Mouse (Mus musculus): ENCODE measurements around the gene Tmem246. TPM values are rescaled to one million over a fixed set of nuclear protein-coding genes. Genes with fewer than 3 reads are reported as not detected.
A peak's percentile ranks its signal among the peaks of the same experiment; 100 is the strongest.

Gene Tmem246
- polyA plus RNA-seq, 1 experiment: 2.2 TPM

GRCm38 (mm10) chr4:49572194-49572593, 25.5 kb downstream of the Tmem246 start:
- no peaks in the 10 kb centered on the region for H3K36me3 ChIP-seq (ENCODE audit: control insufficient read depth, insufficient read depth)
- no peak overlapping the region for H3K4me2 ChIP-seq (ENCODE audit: low read depth)
- H3K27me3 ChIP-seq (ENCODE audit: control insufficient read depth, insufficient read depth, insufficient read length): no peaks in the 10 kb centered on the region
- TF ChIP-seq POLR2A (IDR thresholded peaks at IDR 0.05; ENCODE audit: insufficient read length, low read depth) (no peak), TCF12 (IDR thresholded peaks at IDR 0.05; ENCODE audit: insufficient read depth, poor library complexity, severe bottlenecking) (no peak), POLR2AphosphoS2 (IDR thresholded peaks at IDR 0.05; ENCODE audit: insufficient read length, low read depth) (no peak), MYOG (IDR thresholded peaks at IDR 0.05; ENCODE audit: control insufficient read depth in 1 of 3, insufficient read depth in 1 of 3, insufficient read length in 2 of 3, low read depth in 2 of 3) (no peak), REST (IDR thresholded peaks at IDR 0.05; ENCODE audit: insufficient read depth, insufficient read length) (no peak), USF1 (IDR thresholded peaks at IDR 0.05; ENCODE audit: low read depth) (no peak), SRF (IDR thresholded peaks at IDR 0.05; ENCODE audit: control insufficient read depth, insufficient read length, low read depth) (no peak), TCF3 (IDR thresholded peaks at IDR 0.05; ENCODE audit: insufficient read length, low read depth) (no peak), E2F4 (IDR thresholded peaks at IDR 0.05; ENCODE audit: insufficient read depth) (no peak), MYOD1 (IDR thresholded peaks at IDR 0.05; ENCODE audit: control insufficient read depth in 1 of 3, insufficient read length in 2 of 3, low read depth in 2 of 3) (no peak), CEBPB (IDR thresholded peaks at IDR 0.05; ENCODE audit: insufficient read depth, poor library complexity, severe bottlenecking) (no peak), MAX (IDR thresholded peaks at IDR 0.05; ENCODE audit: low read depth) (no peak)
- no peaks in the 10 kb centered on the region for H3K79me2 ChIP-seq (ENCODE audit: control insufficient read depth, insufficient read depth)
- H3K4me3 ChIP-seq: no peak overlapping the region
- no peak overlapping the region for H3ac ChIP-seq (ENCODE audit: control insufficient read depth, insufficient read length)

GRCm38 (mm10) chr4:49567613-49568012, 30.1 kb downstream of the Tmem246 start:
- no peak for TF ChIP-seq MYOD1 (IDR thresholded peaks at IDR 0.05; ENCODE audit: control insufficient read depth in 1 of 3, insufficient read length in 2 of 3, low read depth in 2 of 3)
- no peak for TF ChIP-seq POLR2AphosphoS2 (IDR thresholded peaks at IDR 0.05; ENCODE audit: insufficient read length, low read depth)
- TF ChIP-seq POLR2A (IDR thresholded peaks at IDR 0.05; ENCODE audit: insufficient read length, low read depth): no peak
- no peak for TF ChIP-seq TCF12 (IDR thresholded peaks at IDR 0.05; ENCODE audit: insufficient read depth, poor library complexity, severe bottlenecking)
- no peak for TF ChIP-seq MYOG (IDR thresholded peaks at IDR 0.05; ENCODE audit: control insufficient read depth in 1 of 3, insufficient read depth in 1 of 3, insufficient read length in 2 of 3, low read depth in 2 of 3)
- no peak for TF ChIP-seq MAX (IDR thresholded peaks at IDR 0.05; ENCODE audit: low read depth)
- TF ChIP-seq REST (IDR thresholded peaks at IDR 0.05; ENCODE audit: insufficient read depth, insufficient read length): no peak
- TF ChIP-seq E2F4 (IDR thresholded peaks at IDR 0.05; ENCODE audit: insufficient read depth): no peak
- no peak for TF ChIP-seq USF1 (IDR thresholded peaks at IDR 0.05; ENCODE audit: low read depth)
- no peak for TF ChIP-seq CEBPB (IDR thresholded peaks at IDR 0.05; ENCODE audit: insufficient read depth, poor library complexity, severe bottlenecking)
- no peak for TF ChIP-seq TCF3 (IDR thresholded peaks at IDR 0.05; ENCODE audit: insufficient read length, low read depth)
- no peak for TF ChIP-seq SRF (IDR thresholded peaks at IDR 0.05; ENCODE audit: control insufficient read depth, insufficient read length, low read depth)
- Histone ChIP-seq H3K4me2 (ENCODE audit: low read depth) (no peak overlapping the region), H3K4me3 (no peak overlapping the region), H3ac (ENCODE audit: control insufficient read depth, insufficient read length) (no peak overlapping the region), H3K79me2 (ENCODE audit: control insufficient read depth, insufficient read depth) (no peaks in the 10 kb centered on the region), H3K36me3 (ENCODE audit: control insufficient read depth, insufficient read depth) (no peaks in the 10 kb centered on the region), H3K27me3 (ENCODE audit: control insufficient read depth, insufficient read depth, insufficient read length) (no peaks in the 10 kb centered on the region)

GRCm38 (mm10) chr4:49559915-49560772, 37.5 kb downstream of the Tmem246 start:
- Histone ChIP-seq H3K27me3 (ENCODE audit: control insufficient read depth, insufficient read depth, insufficient read length) (no peaks in the 10 kb centered on the region), H3K79me2 (ENCODE audit: control insufficient read depth, insufficient read depth) (no peaks in the 10 kb centered on the region), H3ac (ENCODE audit: control insufficient read depth, insufficient read length) (no peak overlapping the region), H3K4me3 (no peak overlapping the region), H3K4me2 (ENCODE audit: low read depth) (no peak overlapping the region), H3K36me3 (ENCODE audit: control insufficient read depth, insufficient read depth) (no peaks in the 10 kb centered on the region)
- TF ChIP-seq SRF (IDR thresholded peaks at IDR 0.05; ENCODE audit: control insufficient read depth, insufficient read length, low read depth): no peak
- TF ChIP-seq TCF3 (IDR thresholded peaks at IDR 0.05; ENCODE audit: insufficient read length, low read depth): no peak
- peak in 1 of 3 experiments; percentile 1 for TF ChIP-seq MYOG (IDR thresholded peaks at IDR 0.05; ENCODE audit: control insufficient read depth in 1 of 3, insufficient read depth in 1 of 3, insufficient read length in 2 of 3, low read depth in 2 of 3)

GRCm38 (mm10) chr4:49558181-49558580, 39.5 kb downstream of the Tmem246 start:
- Histone ChIP-seq H3K36me3 (ENCODE audit: control insufficient read depth, insufficient read depth) (no peaks in the 10 kb centered on the region), H3K79me2 (ENCODE audit: control insufficient read depth, insufficient read depth) (no peaks in the 10 kb centered on the region), H3K4me2 (ENCODE audit: low read depth) (no peak overlapping the region), H3K27me3 (ENCODE audit: control insufficient read depth, insufficient read depth, insufficient read length) (no peaks in the 10 kb centered on the region), H3K4me3 (no peak overlapping the region), H3ac (ENCODE audit: control insufficient read depth, insufficient read length) (no peak overlapping the region)
- TF ChIP-seq MYOD1 (IDR thresholded peaks at IDR 0.05; ENCODE audit: control insufficient read depth in 1 of 3, insufficient read length in 2 of 3, low read depth in 2 of 3) (no peak), E2F4 (IDR thresholded peaks at IDR 0.05; ENCODE audit: insufficient read depth) (no peak), SRF (IDR thresholded peaks at IDR 0.05; ENCODE audit: control insufficient read depth, insufficient read length, low read depth) (no peak), POLR2AphosphoS2 (IDR thresholded peaks at IDR 0.05; ENCODE audit: insufficient read length, low read depth) (no peak), MAX (IDR thresholded peaks at IDR 0.05; ENCODE audit: low read depth) (no peak), TCF3 (IDR thresholded peaks at IDR 0.05; ENCODE audit: insufficient read length, low read depth) (no peak), REST (IDR thresholded peaks at IDR 0.05; ENCODE audit: insufficient read depth, insufficient read length) (no peak), MYOG (IDR thresholded peaks at IDR 0.05; ENCODE audit: control insufficient read depth in 1 of 3, insufficient read depth in 1 of 3, insufficient read length in 2 of 3, low read depth in 2 of 3) (no peak), USF1 (IDR thresholded peaks at IDR 0.05; ENCODE audit: low read depth) (no peak), CEBPB (IDR thresholded peaks at IDR 0.05; ENCODE audit: insufficient read depth, poor library complexity, severe bottlenecking) (no peak), TCF12 (IDR thresholded peaks at IDR 0.05; ENCODE audit: insufficient read depth, poor library complexity, severe bottlenecking) (no peak), POLR2A (IDR thresholded peaks at IDR 0.05; ENCODE audit: insufficient read length, low read depth) (no peak)

All from myocyte (in vitro differentiated cells).